Mouse (Mus musculus) cerebellum, adult 9-10 months (tissue): ENCODE results near the gene Ntrk3.

Source experiments
- DNase-seq: peaks from one replicate; pipeline ENCODE4 v3.0.0; 2022

Ntrk3 gene

DNA sequence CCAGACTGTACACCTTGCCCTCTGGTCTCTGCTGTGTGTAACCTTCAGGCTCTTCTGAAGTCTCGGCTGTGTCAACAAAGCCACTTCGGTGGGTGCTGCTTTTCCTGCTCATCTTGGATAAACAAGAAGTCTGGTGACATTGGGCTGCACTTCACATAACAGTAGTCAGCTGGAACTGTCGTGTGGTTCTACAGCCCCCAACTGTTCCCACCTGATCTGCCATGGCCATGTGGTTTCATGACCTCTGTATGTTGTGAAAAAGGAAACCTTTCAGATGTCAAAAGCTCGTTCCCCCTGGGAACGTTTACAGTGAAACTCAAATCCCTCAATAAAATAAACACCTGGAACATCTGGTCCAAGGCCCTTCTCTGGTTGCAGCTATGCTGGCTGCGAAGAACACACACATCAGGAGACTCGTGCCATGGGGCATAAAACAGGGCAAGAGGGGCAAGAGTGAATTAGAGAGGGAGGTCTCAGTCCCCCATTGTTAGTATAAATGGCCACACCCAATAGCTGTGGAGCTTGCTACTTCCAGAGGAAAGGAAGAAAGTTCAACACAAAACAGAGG lies 222.7 kb downstream of the Ntrk3 start:
- DNase-seq, result no peak

DNA sequence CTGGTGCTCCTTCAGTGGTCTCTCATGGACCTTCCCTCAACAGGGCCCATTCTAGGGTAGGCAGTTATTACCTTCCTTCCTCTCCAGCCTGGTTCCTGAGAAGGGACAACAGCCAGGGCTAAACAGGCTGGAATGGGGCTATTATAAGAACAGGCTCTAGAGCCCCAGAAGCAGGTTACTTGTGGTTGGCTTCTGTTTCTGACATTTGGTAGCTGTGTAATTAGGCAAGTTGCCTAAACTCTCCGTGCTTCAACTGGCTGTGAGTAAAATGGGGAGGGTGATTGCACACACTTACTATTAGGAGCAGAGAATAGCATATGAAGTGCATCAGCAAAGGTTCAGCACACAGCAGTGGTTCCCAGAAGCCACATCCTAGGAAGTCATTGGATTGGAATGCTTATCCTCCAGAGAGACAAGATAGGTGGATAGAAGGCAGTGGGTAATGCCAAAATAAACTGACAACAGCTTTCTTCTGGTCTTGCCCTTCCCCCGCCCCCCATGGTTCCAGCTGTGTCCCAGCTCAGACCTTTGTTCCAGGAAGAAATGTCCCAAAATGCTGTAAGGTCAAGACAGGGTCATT lies 230.7 kb downstream of the Ntrk3 start:
- DNase-seq, result peak; percentile 85

DNA sequence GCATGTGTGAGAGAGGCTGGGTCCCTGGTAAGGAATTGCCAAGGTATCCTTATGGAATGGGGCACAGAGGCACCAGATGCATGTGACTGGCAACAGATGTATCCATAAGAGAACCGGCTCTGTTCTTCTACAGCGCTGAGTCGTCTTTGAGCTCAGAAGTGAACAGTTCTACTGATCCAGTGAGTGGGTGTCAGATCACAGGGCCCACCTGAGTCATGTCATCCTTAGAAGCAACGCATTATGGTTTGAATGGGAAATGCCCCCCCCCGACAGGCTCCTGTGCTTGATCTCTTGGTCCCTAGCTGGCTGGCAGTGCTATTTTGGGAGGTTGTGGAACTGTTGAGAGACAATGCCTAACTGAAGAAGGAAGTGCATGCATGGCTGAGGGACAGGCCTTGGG lies 236.9 kb downstream of the Ntrk3 start:
- DNase-seq, result no peak

GRCm38 (mm10) chr7:78499970-78500369 lies 237.8 kb downstream of the Ntrk3 start:
- DNase-seq, result no peak

DNA sequence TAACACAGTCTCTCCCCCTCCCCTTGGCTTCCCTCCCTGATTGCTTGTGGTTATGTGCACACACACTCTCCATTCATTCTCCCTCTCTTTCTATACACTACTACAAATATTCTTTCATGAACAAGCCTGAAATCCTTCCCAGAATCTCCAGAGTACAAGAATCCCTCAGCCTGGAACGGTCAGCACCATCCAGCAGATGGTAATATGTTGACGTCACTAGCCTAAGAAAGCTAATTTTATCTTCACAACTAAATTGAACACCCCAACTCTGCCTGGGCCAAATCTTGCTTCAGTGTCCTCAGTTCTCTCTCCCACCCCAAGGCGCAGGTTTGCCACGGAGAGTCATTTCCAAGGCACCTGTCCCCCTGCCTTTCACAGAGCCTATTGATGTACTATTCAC lies 239.5 kb downstream of the Ntrk3 start:
- peak; percentile 62 for DNase-seq

GRCm38 (mm10) chr7:78497819-78498218 lies 240.0 kb downstream of the Ntrk3 start:
- no peak for DNase-seq

GRCm38 (mm10) chr7:78493591-78493990 lies 244.2 kb downstream of the Ntrk3 start:
- no peak for DNase-seq

- no peak for DNase-seq
Observed at GRCm38 (mm10) chr7:78491176-78491575, 246.6 kb downstream of the Ntrk3 start.

DNA sequence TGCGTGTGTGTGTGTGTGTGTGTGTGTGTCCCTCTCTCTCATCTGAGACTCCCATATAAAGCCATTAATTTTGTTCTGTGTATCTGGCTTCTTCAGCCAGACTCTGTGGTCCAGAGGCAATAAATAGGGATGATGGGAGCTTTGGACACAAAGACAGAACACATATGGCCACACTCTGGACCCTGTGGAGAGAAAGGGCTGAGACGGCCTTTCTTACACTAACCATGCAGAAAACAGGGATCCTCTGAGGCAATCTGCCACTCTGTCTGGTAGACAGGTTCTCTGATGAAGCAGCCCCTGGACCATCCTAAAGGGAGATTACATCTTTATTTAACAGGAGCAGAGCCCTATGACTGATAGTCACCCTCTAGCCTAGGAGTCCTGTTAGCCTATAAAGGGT lies 253.5 kb downstream of the Ntrk3 start:
- no peak for DNase-seq

DNA sequence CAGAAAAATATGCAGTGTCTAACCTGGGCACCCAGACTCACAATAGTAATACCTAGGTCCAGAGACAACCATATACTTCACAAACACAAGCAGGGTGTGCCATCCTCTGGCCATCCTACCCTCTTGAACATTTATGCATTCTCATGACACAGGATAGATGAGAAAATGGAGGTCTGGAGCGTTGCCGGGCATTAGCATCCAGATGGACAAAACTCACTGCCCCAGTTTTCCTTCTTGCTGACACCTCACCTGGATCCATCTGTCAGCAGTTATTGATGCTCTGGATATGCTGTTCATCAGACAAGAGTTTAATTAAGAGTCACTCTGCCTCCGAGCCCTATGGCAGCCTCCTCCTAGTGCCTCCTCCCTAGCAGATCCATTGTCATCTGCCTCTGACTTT lies 254.1 kb downstream of the Ntrk3 start:
- peak; percentile 69 for DNase-seq

GRCm38 (mm10) chr7:78483061-78483460 lies 254.8 kb downstream of the Ntrk3 start:
- peak; percentile 83 for DNase-seq

- DNase-seq, result peak; percentile 88
Observed at GRCm38 (mm10) chr7:78478881-78479280, 258.9 kb downstream of the Ntrk3 start.

DNA sequence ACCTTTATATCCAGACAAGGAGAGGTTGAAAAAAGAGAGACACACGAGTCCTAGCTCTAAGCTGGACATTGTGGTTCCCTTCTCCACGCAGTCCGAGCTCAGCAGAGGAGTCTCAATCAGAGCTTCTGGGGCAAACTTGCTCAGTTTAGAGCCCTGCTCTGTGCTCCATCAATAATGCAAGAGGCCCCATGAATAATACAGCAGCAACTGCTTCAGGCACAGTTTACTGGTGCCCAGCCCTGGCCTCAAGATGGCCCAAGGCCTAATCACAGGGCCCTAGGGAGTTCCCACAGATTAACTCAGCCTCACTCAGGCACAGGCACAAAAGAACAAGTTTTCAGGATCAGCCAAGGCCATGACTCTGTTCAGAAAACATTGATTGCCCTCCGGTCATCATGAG lies 266.1 kb downstream of the Ntrk3 start:
- DNase-seq, result no peak

GRCm38 (mm10) chr7:78471270-78471669 lies 266.5 kb downstream of the Ntrk3 start:
- DNase-seq, result peak; percentile 81

- DNase-seq, result no peak
Observed at GRCm38 (mm10) chr7:78462605-78463004, 275.2 kb downstream of the Ntrk3 start.

DNA sequence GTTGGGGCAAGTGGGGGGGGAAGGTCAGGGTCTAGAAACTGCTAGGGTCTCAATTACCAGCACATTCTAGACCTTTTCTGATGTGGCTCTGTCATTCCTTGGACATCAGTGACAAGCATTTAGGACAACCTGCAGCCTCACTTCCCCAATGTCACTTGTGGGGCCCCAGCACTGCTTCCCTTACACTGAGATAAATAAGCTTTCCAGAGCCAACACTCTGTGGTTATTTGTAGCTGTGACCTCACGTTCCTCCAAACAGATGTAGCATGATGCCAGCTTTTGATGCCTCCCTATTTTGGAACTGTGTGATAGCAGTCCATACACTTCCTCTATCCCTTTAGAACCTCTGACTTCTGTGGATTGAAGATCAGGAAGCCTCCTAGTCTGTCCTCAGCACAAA lies 278.8 kb downstream of the Ntrk3 start:
- DNase-seq, result no peak

- DNase-seq, result no peak
Observed at GRCm38 (mm10) chr7:78451666-78452065, 286.1 kb downstream of the Ntrk3 start.

DNA sequence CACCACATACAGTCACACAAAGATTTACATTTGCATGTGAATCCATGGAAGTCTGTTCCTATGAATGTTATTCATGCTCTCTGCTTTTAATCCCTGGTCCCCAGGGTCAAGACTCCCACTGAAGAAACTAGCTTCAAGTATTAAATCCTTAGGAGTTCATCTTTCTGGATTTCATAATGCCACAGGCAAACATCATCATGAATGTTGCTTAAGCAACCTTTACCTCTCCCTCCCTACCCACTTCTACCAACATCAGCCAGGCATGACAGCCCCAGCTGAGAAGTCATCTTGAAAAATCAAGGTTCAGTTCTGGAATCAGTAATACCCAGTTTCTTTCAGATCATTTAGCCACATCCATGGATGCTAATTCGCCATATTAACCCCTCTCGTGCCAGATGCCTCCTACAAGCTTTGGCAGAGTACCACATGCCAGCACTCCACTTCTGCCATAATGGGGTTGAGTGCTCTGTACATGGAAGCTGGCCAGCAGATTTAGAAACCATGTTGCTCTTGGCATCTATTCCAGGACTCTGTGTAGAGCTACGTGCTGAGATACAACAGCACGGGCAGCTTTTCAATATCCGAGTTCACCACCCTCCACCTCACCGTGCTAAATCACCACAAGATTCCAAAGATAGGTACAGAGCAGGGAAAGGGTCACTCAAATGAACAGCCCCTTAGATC lies 287.8 kb downstream of the Ntrk3 start:
- DNase-seq, result peak; percentile 86

DNA sequence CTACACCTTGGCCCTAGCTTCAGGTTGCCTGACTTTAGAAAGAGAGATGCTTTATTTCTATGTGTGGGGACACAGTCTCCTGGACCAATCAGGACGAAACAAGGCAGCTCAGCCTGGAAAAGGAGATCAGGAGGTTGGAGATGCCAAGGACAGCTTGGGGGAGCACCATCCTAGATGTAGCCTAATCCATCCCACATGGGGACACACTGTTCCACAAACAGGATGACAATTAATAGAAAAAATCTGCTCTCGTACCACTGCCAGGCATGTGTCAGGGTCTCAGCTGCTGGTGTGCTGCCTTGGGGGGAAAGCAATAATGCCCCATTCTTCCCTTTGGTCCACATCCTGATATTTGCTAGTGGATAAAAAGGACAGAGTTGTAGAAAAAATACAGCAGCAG lies 289.0 kb downstream of the Ntrk3 start:
- DNase-seq, result peak; percentile 64

GRCm38 (mm10) chr7:78443373-78444036 lies 294.3 kb downstream of the Ntrk3 start:
- DNase-seq, result peak; percentile 77

DNA sequence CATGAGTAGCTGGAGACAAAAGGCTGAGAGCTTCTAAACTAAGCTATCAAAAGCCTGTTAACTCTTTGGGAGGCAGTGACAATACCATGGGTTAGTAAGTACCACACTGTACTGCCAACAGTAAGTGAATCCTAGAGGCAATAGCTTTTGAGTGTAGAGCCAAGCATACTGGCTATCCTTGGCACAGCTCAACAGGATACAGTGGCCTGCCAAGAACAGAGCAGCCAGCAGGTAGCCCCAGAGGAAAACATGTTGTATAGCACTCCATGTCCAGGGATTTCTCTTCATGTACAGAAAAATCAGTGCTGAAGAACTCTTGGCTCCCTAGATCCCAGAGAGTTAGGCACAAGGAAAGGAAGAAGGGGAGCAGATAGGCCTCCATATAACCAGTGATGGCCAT lies 296.1 kb downstream of the Ntrk3 start:
- peak; percentile 96 for DNase-seq

GRCm38 (mm10) chr7:78440896-78441295 lies 296.9 kb downstream of the Ntrk3 start:
- DNase-seq, result no peak

- no peak for DNase-seq
Observed at GRCm38 (mm10) chr7:78440476-78440875, 297.3 kb downstream of the Ntrk3 start.
